Mouse (Mus musculus) myocyte (in vitro differentiated cells): Measurements from ENCODE around the gene Sh3bp4.

Experiments
- MYOG ChIP-seq, 3 experiments: IDR thresholded peaks; one replicate each; pipeline ENCODE4 v1.6.1; 2011; ENCODE audit warnings: control low read depth in 2 of 3, low read depth in 2 of 3, mild to moderate bottlenecking in 2 of 3; ENCODE audit not compliant: insufficient read length in 2 of 3, control insufficient read depth in 1 of 3, insufficient read depth in 1 of 3
- TCF3 ChIP-seq: IDR thresholded peaks from one replicate; pipeline ENCODE4 v1.6.1; 2011; ENCODE audit warnings: low read depth, control low read depth; ENCODE audit not compliant: insufficient read length

DNA sequence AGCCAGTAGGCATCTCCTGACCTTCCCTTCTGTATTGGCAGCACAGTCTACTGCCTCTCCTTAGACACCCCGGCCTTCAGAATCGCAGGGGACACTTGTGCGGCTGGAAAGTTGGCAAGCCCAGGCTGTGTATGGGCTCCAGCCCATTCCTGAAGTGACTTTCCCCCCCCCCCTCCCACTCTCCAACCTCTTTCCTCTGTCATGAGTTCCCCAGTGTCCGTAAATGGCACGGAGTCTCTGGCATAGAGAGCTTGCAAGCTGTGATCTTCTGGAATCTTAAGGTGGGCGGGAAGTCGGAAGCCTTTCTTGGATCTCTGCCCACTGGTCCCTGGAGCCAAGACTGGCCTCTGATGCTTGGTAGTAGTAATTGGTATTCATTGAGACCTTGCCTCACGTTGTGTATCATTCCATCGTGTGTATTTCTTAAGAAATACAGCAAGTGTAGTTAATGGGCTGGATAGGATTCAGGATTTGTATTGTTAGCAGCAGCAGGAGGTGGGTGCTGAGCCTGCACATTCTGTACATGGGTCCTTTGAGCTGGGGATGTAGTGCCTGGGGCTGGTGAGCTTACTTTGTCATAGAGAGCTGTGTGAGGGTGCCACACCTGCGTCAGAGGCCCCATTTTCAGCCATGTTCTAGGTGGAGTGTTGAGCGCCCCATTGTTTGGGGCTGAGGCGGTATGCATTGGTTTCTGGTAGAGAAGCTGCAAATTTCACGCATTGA lies 66.0 kb downstream of the Sh3bp4 start:
- TF ChIP-seq MYOG (IDR thresholded peaks at IDR 0.05; ENCODE audit: control insufficient read depth in 1 of 3, insufficient read depth in 1 of 3, insufficient read length in 2 of 3, low read depth in 2 of 3) (no peak), TCF3 (no peak)
